8 mouse cellular contexts compared by ENCODE assay signal in genomic region chr8:8690146-8691092, GRCm38 (mm10). TPM values are rescaled to one million over a fixed set of nuclear protein-coding genes. Genes with fewer than 3 reads are reported as not detected.
DNase-seq lines count a peak whose midpoint lies in the region; ATAC-seq and TF ChIP-seq lines count a peak whose summit lies in the region.

TSS of gene Arglu1 (minus strand) at chr8:8690521.

- peak; percentile 90; the same call in 1 of the 2 replicates for TF ChIP-seq POLR2A in lung, adult 2 months (IDR thresholded peaks at IDR 0.05; ENCODE audit: borderline replicate concordance, extremely low read depth, low read depth, low read length)

- H3K4me1 ChIP-seq in forebrain, embryonic 15.5 days = peaks cover 40% of the 10 kb centered on the region
- peaks cover 27% of the 10 kb centered on the region for H3K4me1 ChIP-seq in lung, adult 2 months (ENCODE audit: control insufficient read depth, insufficient read depth, low read length)

- H3K27ac ChIP-seq in forebrain, embryonic 15.5 days (replicated peaks) = peak within 1 kb of the TSS; percentile 98

- no peaks in the 10 kb centered on the region for H3K9me3 ChIP-seq in forebrain, embryonic 15.5 days

- ATAC-seq in forebrain, embryonic 15.5 days (replicated peaks) = peak; percentile 97
- ATAC-seq in neutrophil, adult 5-6 weeks (ENCODE audit: extremely low read depth, insufficient number of reproducible peaks, low FRiP score, poor library complexity, severe bottlenecking) = peak; percentile 86

- peak within 1 kb of the TSS; percentile 66 for H3K4me2 ChIP-seq in forebrain, embryonic 15.5 days (replicated peaks)

- intact Hi-C loops in heart, postnatal 25 days (cut with DNase I) = no loop called here

- H3K36me3 ChIP-seq in forebrain, embryonic 15.5 days = no peaks in the 10 kb centered on the region

- H3K27me3 ChIP-seq in forebrain, embryonic 15.5 days = no peaks in the 10 kb centered on the region

- under 1% methylated on average over 81 of the region's 81 CpGs for WGBS in forebrain, embryonic 15.5 days
- WGBS in lung, adult 2 months = under 1% methylated on average over 77 of the region's 81 CpGs

- DNase-seq in ES-CJ7 (ENCODE audit: low read depth, low spot score) = peak; percentile 89
- DNase-seq in cerebellum, adult 11 months = peak; percentile 96
- DNase-seq in heart, postnatal 25 days (ENCODE audit: low spot score) = peak; percentile 88
- DNase-seq in layer of hippocampus, adult 18-20 months (ENCODE audit: low spot score in 2 of 2) = peak; percentile 91 to 98
- peak; percentile 96 for DNase-seq in lung, adult 2 months
- peak; percentile 88 to 90 for DNase-seq in thymus, adult 18-20 months

- peak within 1 kb of the TSS; percentile 92 for H3K4me3 ChIP-seq in forebrain, embryonic 15.5 days
- peak within 1 kb of the TSS; percentile 99 for H3K4me3 ChIP-seq in lung, adult 2 months (replicated peaks; ENCODE audit: extremely low read depth, low read depth, low read length)

- H3K9ac ChIP-seq in forebrain, embryonic 15.5 days (replicated peaks) = peak within 1 kb of the TSS; percentile 98

- TF ChIP-seq CTCF in lung, adult 2 months (IDR thresholded peaks at IDR 0.05; ENCODE audit: insufficient read depth, low read length) = no peak

RNA-seq across cellular contexts. Expression of gene Arglu1, which starts in this region (rescaled TPM):
- 199 TPM in 2 replicates for polyA plus RNA-seq in forebrain, embryonic 15.5 days (2015; fragmentation: Nextera tagmentation; extraction: Ambion mirVana)
- 10 to 100 TPM; 29.4 to 30.4 TPM for total RNA-seq in heart, postnatal 25 days (2021)
- total RNA-seq in layer of hippocampus, adult 18-20 months (2021) = 100 to 1,000 TPM in 1 of 2 experiments, 10 to 100 TPM in 1; 91.4 to 101 TPM
- 27.3 and 50.2 TPM in 2 replicates for polyA plus RNA-seq in lung, adult 2 months (2012; rRNA removed)
- 219 and 279 TPM in 2 replicates for total RNA-seq in neutrophil, adult 5-6 weeks (2017)

Comparison
In these comparisons a context has a peak if more than half of its experiments do, and no peak if none do; other contexts are left out.
1. Peak in every context shown above with its lines: DNase-seq, ATAC-seq, H3K4me3 ChIP-seq and H3K27ac ChIP-seq.